Mouse (Mus musculus): ENCODE measurements around the gene Syce3. TPM values are rescaled to one million over a fixed set of nuclear protein-coding genes. Genes with fewer than 3 reads are reported as not detected.

The Syce3 gene
- polyA plus RNA-seq, 1 experiment from 2014 or later: not detected

- 1% methylated on average over 24 of the region's 35 CpGs for WGBS
- H3K27me3 ChIP-seq (replicated peaks; ENCODE audit: control insufficient read depth, insufficient read depth, low read length): peaks cover 29% of the 10 kb centered on the region
Observed at GRCm38 (mm10) chr15:89373027-89373761, 37.1 kb downstream of the Syce3 start.

DNA sequence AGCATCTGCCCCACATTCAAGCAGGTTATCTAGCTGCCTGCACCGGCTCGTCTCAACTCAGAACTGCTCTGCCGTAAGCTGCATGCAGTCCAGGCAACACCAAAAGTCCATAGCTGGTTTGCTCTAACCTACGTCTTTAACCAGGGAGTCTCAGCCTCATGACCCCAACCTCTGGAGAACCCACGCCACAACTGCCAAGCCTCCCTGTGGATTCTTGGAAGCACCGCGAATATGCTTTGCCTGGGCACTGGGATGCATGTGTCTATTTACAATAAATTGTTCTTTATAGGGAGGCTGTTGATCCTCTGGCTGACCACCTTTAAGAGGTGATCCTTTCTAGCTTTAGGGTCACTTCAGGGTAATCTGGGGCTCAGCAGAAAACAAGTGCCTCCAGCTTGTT, 37.8 kb downstream of the Syce3 start:
- DNase-seq (ENCODE audit: low spot score) (no peak), ATAC-seq (ENCODE audit: low read depth) (no peak)
- H3K36me3 ChIP-seq (ENCODE audit: control insufficient read depth, insufficient read depth, low read length): peaks cover 53% of the 10 kb centered on the region
- H3K27ac ChIP-seq (replicated peaks; ENCODE audit: low read depth, low read length): no peak overlapping the region
- H3K4me2 ChIP-seq (ENCODE audit: low read depth, low read length): peak overlapping the region; percentile 92
- no peaks in the 10 kb centered on the region for H3K9me3 ChIP-seq (ENCODE audit: control insufficient read depth, low read length)
- H3K9ac ChIP-seq (ENCODE audit: low read depth, low read length): peak overlapping the region; percentile 84
- peaks cover 8% of the 10 kb centered on the region; the same call in 1 of the 2 replicates for H3K4me1 ChIP-seq (ENCODE audit: control insufficient read depth, insufficient read depth, low read length)
- 78% methylated on average over 7 of the region's 7 CpGs for WGBS
- peak overlapping the region; percentile 72 for H3K4me3 ChIP-seq (ENCODE audit: low read depth, low read length)
- peaks cover 23% of the 10 kb centered on the region for H3K27me3 ChIP-seq (replicated peaks; ENCODE audit: control insufficient read depth, insufficient read depth, low read length)

More at GRCm38 (mm10) chr15:89373027-89373761, 37.1 kb downstream of the Syce3 start:
- ATAC-seq (ENCODE audit: low read depth) (peak; percentile 90), DNase-seq (ENCODE audit: low spot score) (peak; percentile 89)
- Histone ChIP-seq H3K36me3 (ENCODE audit: control insufficient read depth, insufficient read depth, low read length) (peaks cover 46% of the 10 kb centered on the region), H3K4me1 (ENCODE audit: control insufficient read depth, insufficient read depth, low read length) (peaks cover 8% of the 10 kb centered on the region; the same call in 1 of the 2 replicates), H3K9ac (ENCODE audit: low read depth, low read length) (peak overlapping the region; percentile 84), H3K27ac (replicated peaks; ENCODE audit: low read depth, low read length) (peak overlapping the region; percentile 86), H3K4me2 (ENCODE audit: low read depth, low read length) (peak overlapping the region; percentile 92), H3K4me3 (ENCODE audit: low read depth, low read length) (peak overlapping the region; percentile 72), H3K9me3 (ENCODE audit: control insufficient read depth, low read length) (no peaks in the 10 kb centered on the region)

DNA sequence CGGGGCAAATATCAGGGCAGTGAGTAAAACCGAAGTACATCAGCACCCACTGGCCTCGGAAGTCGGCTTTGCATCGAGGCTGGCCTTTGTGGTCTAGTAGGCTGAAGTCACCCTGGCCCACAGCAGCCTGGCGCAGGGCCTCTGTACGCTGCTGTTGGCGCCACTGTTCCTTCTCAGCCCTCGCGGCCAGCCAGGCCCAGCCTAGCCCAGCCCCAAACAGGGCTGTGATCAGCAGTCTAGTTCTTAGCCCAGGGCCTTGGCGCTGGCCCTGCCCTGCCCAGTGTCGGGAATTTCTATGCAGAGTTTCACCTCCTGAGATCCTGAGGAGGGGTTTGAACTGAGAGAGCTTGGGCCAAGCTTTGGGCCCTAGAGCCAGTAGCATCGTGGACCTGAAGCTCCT, 38.2 kb downstream of the Syce3 start:
- ATAC-seq (ENCODE audit: low read depth): no peak
- H3K36me3 ChIP-seq (ENCODE audit: control insufficient read depth, insufficient read depth, low read length): peaks cover 57% of the 10 kb centered on the region
- WGBS: 88% methylated on average over 13 of the region's 13 CpGs

GRCm38 (mm10) chr15:89365141-89365551, 45.2 kb downstream of the Syce3 start:
- Histone ChIP-seq H3K4me3 (ENCODE audit: low read depth, low read length) (no peak overlapping the region), H3K4me2 (ENCODE audit: low read depth, low read length) (no peak overlapping the region), H3K9me3 (ENCODE audit: control insufficient read depth, low read length) (no peaks in the 10 kb centered on the region), H3K27me3 (replicated peaks; ENCODE audit: control insufficient read depth, insufficient read depth, low read length) (no peaks in the 10 kb centered on the region), H3K9ac (ENCODE audit: low read depth, low read length) (no peak overlapping the region), H3K36me3 (ENCODE audit: control insufficient read depth, insufficient read depth, low read length) (peaks cover 98% of the 10 kb centered on the region), H3K27ac (replicated peaks; ENCODE audit: low read depth, low read length) (no peak overlapping the region), H3K4me1 (ENCODE audit: control insufficient read depth, insufficient read depth, low read length) (no peaks in the 10 kb centered on the region)
- DNase-seq (ENCODE audit: low spot score) (no peak), ATAC-seq (ENCODE audit: low read depth) (no peak)
- 88% methylated on average over 4 of the region's 4 CpGs for WGBS

More for the DNA sequence above, 38.2 kb downstream of the Syce3 start:
- Histone ChIP-seq H3K9ac (ENCODE audit: low read depth, low read length) (no peak overlapping the region), H3K4me1 (ENCODE audit: control insufficient read depth, insufficient read depth, low read length) (peaks cover 8% of the 10 kb centered on the region; the same call in 1 of the 2 replicates), H3K9me3 (ENCODE audit: control insufficient read depth, low read length) (no peaks in the 10 kb centered on the region), H3K27me3 (replicated peaks; ENCODE audit: control insufficient read depth, insufficient read depth, low read length) (peaks cover 18% of the 10 kb centered on the region), H3K4me3 (ENCODE audit: low read depth, low read length) (no peak overlapping the region), H3K27ac (replicated peaks; ENCODE audit: low read depth, low read length) (no peak overlapping the region), H3K4me2 (ENCODE audit: low read depth, low read length) (no peak overlapping the region)
- no peak for DNase-seq (ENCODE audit: low spot score)

DNA sequence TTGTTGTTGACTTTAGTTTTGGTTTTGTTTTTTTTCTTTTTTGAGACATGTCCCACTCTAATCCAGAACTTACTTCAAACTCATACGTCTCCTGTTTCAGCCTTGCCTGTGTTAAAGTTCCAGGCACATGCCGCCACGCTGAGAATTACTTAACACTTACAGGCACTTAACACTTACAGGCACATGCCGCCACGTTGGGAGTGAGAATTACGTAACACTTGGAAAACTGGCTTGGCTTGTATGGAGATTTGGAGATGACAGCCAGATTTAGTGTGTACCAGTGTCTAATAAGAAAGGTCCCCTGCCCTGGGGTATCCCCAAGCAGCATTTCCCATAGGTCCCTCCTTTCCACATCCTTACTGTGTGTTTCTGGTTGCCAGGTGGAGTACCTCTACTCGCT, 47.3 kb downstream of the Syce3 start:
- Histone ChIP-seq H3K27ac (replicated peaks; ENCODE audit: low read depth, low read length) (no peak overlapping the region), H3K9me3 (ENCODE audit: control insufficient read depth, low read length) (no peaks in the 10 kb centered on the region), H3K4me1 (ENCODE audit: control insufficient read depth, insufficient read depth, low read length) (no peaks in the 10 kb centered on the region), H3K4me2 (ENCODE audit: low read depth, low read length) (no peak overlapping the region), H3K4me3 (ENCODE audit: low read depth, low read length) (no peak overlapping the region), H3K9ac (ENCODE audit: low read depth, low read length) (no peak overlapping the region), H3K27me3 (replicated peaks; ENCODE audit: control insufficient read depth, insufficient read depth, low read length) (no peaks in the 10 kb centered on the region), H3K36me3 (ENCODE audit: control insufficient read depth, insufficient read depth, low read length) (peaks cover 88% of the 10 kb centered on the region)
- no peak for DNase-seq (ENCODE audit: low spot score)
- 85% methylated on average over 7 of the region's 7 CpGs for WGBS
- no peak for ATAC-seq (ENCODE audit: low read depth)

DNA sequence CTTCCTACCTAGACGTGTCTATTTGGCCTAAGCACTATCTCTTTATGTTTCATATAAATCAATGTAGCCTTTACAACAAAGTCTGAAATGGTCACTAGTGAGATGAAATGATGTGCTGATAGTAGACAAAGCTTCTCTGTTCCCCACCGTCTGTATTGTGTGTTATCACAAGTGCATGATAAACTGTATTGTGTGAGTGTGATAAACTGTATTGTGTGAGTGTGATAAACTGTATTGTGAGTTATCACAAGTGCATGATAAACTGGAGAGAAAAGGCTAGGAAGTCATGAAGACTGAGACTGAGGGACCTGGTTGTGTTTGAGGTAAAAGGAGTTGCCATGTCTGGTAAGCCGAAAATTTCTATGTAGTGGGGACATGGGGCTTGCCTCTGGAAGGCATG, 51.5 kb downstream of the Syce3 start:
- Histone ChIP-seq H3K4me1 (ENCODE audit: control insufficient read depth, insufficient read depth, low read length) (peaks cover 16% of the 10 kb centered on the region), H3K4me3 (ENCODE audit: low read depth, low read length) (no peak overlapping the region), H3K36me3 (ENCODE audit: control insufficient read depth, insufficient read depth, low read length) (peaks cover 51% of the 10 kb centered on the region), H3K27me3 (replicated peaks; ENCODE audit: control insufficient read depth, insufficient read depth, low read length) (no peaks in the 10 kb centered on the region), H3K27ac (replicated peaks; ENCODE audit: low read depth, low read length) (no peak overlapping the region), H3K9me3 (ENCODE audit: control insufficient read depth, low read length) (no peaks in the 10 kb centered on the region), H3K4me2 (ENCODE audit: low read depth, low read length) (no peak overlapping the region), H3K9ac (ENCODE audit: low read depth, low read length) (no peak overlapping the region)
- DNase-seq (ENCODE audit: low spot score): no peak
- WGBS: 88% methylated on average over 3 of the region's 3 CpGs
- ATAC-seq (ENCODE audit: low read depth): no peak

DNA sequence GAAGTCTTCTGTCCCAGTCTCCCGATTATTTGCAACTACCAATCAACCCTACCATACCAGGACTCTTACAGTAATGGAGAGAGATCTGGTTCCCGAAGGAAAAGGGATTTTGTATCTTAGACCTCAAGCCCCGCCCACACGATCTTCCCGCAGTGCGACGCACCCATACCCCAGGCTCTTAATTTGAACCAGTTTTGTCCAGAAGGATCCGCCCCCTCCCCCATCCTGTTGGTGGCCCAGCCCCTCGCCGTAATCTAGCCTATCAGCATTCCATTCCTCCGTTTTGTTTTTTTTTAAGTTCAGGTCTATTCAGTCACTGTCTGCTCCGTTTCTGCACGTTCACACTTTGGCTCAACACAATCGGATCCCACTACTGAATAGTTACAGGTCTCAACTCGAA, 53.9 kb downstream of the Syce3 start:
- WGBS: under 1% methylated on average over 15 of the region's 15 CpGs
- H3K27ac ChIP-seq (replicated peaks; ENCODE audit: low read depth, low read length): peak overlapping the region; percentile 96
- no peaks in the 10 kb centered on the region for H3K9me3 ChIP-seq (ENCODE audit: control insufficient read depth, low read length)
- H3K27me3 ChIP-seq (replicated peaks; ENCODE audit: control insufficient read depth, insufficient read depth, low read length): no peaks in the 10 kb centered on the region
- H3K36me3 ChIP-seq (ENCODE audit: control insufficient read depth, insufficient read depth, low read length): peaks cover 53% of the 10 kb centered on the region
- H3K4me2 ChIP-seq (ENCODE audit: low read depth, low read length): peak overlapping the region; percentile 86
- peak overlapping the region; percentile 86 for H3K4me3 ChIP-seq (ENCODE audit: low read depth, low read length)
- peak; percentile 77 for ATAC-seq (ENCODE audit: low read depth)
- peaks cover 16% of the 10 kb centered on the region for H3K4me1 ChIP-seq (ENCODE audit: control insufficient read depth, insufficient read depth, low read length)
- DNase-seq (ENCODE audit: low spot score): peak; percentile 97
- H3K9ac ChIP-seq (ENCODE audit: low read depth, low read length): peak overlapping the region; percentile 90

- H3K4me2 ChIP-seq (ENCODE audit: low read depth, low read length): peak within 1 kb of the TSS; percentile 86
- peaks cover 16% of the 10 kb centered on the region for H3K4me1 ChIP-seq (ENCODE audit: control insufficient read depth, insufficient read depth, low read length)
- peak; percentile 91 for ATAC-seq (ENCODE audit: low read depth)
- under 1% methylated on average over 48 of the region's 64 CpGs for WGBS
- H3K9ac ChIP-seq (ENCODE audit: low read depth, low read length): peak within 1 kb of the TSS; percentile 90
- H3K36me3 ChIP-seq (ENCODE audit: control insufficient read depth, insufficient read depth, low read length): peaks cover 53% of the 10 kb centered on the region
- H3K4me3 ChIP-seq (ENCODE audit: low read depth, low read length): peak within 1 kb of the TSS; percentile 86
- H3K27me3 ChIP-seq (replicated peaks; ENCODE audit: control insufficient read depth, insufficient read depth, low read length): no peaks in the 10 kb centered on the region
- H3K27ac ChIP-seq (replicated peaks; ENCODE audit: low read depth, low read length): peak within 1 kb of the TSS; percentile 96
- DNase-seq (ENCODE audit: low spot score): peak; percentile 98
- no peaks in the 10 kb centered on the region for H3K9me3 ChIP-seq (ENCODE audit: control insufficient read depth, low read length)
Observed at GRCm38 (mm10) chr15:89355241-89356187, 54.8 kb downstream of the Syce3 start, which contains the start of the genes Lmf2 and Ncaph2. Lmf2 (minus strand) TSS chr15:89355659. Ncaph2 (plus strand) TSS chr15:89355719.
